Mouse (Mus musculus): Measurements from ENCODE around the gene Slc35e4. TPM values are rescaled to one million over a fixed set of nuclear protein-coding genes. Genes with fewer than 3 reads are reported as not detected.
A peak's percentile ranks its signal among the peaks of the same experiment; 100 is the strongest.

The Slc35e4 gene
- polyA plus RNA-seq, 1 experiment from 2014 or later, result 2.0 TPM

GRCm38 (mm10) chr11:3946386-3946785, 31.9 kb upstream of the Slc35e4 start:
- Histone ChIP-seq H3K4me2 (ENCODE audit: low read depth, low read length) (no peak overlapping the region), H3K4me1 (ENCODE audit: control insufficient read depth, insufficient read depth, low read length) (no peaks in the 10 kb centered on the region), H3K9me3 (replicated peaks; ENCODE audit: control insufficient read depth, low read length) (no peaks in the 10 kb centered on the region), H3K4me3 (ENCODE audit: low read depth, low read length) (no peak overlapping the region), H3K9ac (replicated peaks; ENCODE audit: low read length) (no peak overlapping the region), H3K36me3 (replicated peaks; ENCODE audit: control insufficient read depth, insufficient read depth, low read depth, low read length) (no peaks in the 10 kb centered on the region), H3K27me3 (ENCODE audit: control insufficient read depth, insufficient read depth, low read length) (no peaks in the 10 kb centered on the region), H3K27ac (replicated peaks; ENCODE audit: low read depth, low read length) (no peak overlapping the region)
- DNase-seq (ENCODE audit: low spot score) (no peak), ATAC-seq (replicated peaks; ENCODE audit: insufficient number of reproducible peaks, low FRiP score, low TSS enrichment, low read depth) (no peak)
- 21% methylated on average over 1 of the region's 1 CpGs for WGBS

DNA sequence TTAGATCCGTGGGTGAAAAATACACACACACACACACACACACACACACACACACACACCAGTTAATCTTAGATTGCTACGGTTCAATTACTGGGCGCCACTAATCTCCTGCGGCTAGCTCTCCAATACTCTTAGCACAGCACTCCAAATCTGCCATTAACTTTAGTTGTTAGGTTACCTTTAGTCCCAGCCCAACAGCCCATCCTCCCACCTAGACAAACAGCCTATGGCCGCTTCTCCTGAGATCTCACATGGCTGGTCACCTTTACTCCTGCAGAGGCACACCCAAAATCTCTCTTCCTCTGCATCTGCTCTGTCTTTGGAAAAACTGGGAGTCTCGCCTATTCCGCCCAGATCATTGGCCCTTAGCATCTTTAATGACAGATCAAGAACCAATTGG, 26.9 kb upstream of the Slc35e4 start:
- WGBS, result 90% methylated on average over 7 of the region's 7 CpGs
- Histone ChIP-seq H3K4me3 (ENCODE audit: low read depth, low read length) (no peak overlapping the region), H3K9ac (replicated peaks; ENCODE audit: low read length) (no peak overlapping the region), H3K9me3 (replicated peaks; ENCODE audit: control insufficient read depth, low read length) (no peaks in the 10 kb centered on the region), H3K27ac (replicated peaks; ENCODE audit: low read depth, low read length) (no peak overlapping the region), H3K4me1 (ENCODE audit: control insufficient read depth, insufficient read depth, low read length) (no peaks in the 10 kb centered on the region), H3K4me2 (ENCODE audit: low read depth, low read length) (no peak overlapping the region), H3K27me3 (ENCODE audit: control insufficient read depth, insufficient read depth, low read length) (no peaks in the 10 kb centered on the region), H3K36me3 (replicated peaks; ENCODE audit: control insufficient read depth, insufficient read depth, low read depth, low read length) (no peaks in the 10 kb centered on the region)
- no peak for DNase-seq (ENCODE audit: low spot score)
- no peak for ATAC-seq (replicated peaks; ENCODE audit: insufficient number of reproducible peaks, low FRiP score, low TSS enrichment, low read depth)

DNA sequence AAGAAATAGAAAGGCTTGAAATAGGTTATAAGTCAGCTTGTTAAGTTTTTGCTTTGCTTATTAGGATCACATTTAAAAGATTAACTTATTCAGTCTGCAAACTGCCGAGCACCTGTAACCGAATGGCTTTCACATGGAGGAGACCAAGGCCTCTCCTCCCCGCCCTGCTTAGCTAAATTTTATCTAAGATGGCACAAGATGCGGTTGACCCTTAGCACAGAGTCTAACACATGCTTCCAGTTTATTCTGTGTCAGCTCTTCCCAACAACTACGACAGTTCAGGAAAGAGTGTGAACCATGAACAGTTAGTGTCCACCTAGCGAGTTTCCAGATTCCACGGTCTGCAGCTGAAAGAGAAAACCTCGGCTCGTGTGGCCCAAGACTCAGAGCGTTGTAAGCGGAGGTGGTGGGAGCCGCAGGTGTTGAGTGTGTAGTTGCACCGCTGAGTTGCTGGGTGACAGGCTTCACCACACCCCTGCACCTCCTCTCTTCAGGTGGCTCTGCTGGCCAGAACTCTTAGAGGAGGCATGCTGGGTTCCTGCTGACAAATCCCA, 22.9 kb upstream of the Slc35e4 start:
- Histone ChIP-seq H3K4me3 (ENCODE audit: low read depth, low read length) (no peak overlapping the region), H3K4me2 (ENCODE audit: low read depth, low read length) (no peak overlapping the region), H3K36me3 (replicated peaks; ENCODE audit: control insufficient read depth, insufficient read depth, low read depth, low read length) (no peaks in the 10 kb centered on the region), H3K4me1 (ENCODE audit: control insufficient read depth, insufficient read depth, low read length) (no peaks in the 10 kb centered on the region), H3K9me3 (replicated peaks; ENCODE audit: control insufficient read depth, low read length) (no peaks in the 10 kb centered on the region), H3K27ac (replicated peaks; ENCODE audit: low read depth, low read length) (no peak overlapping the region), H3K27me3 (ENCODE audit: control insufficient read depth, insufficient read depth, low read length) (no peaks in the 10 kb centered on the region), H3K9ac (replicated peaks; ENCODE audit: low read length) (no peak overlapping the region)
- WGBS, result 78% methylated on average over 13 of the region's 13 CpGs
- ATAC-seq (replicated peaks; ENCODE audit: insufficient number of reproducible peaks, low FRiP score, low TSS enrichment, low read depth), result no peak
- no peak for DNase-seq (ENCODE audit: low spot score)

- WGBS, result 90% methylated on average over 3 of the region's 3 CpGs
- H3K4me1 ChIP-seq (ENCODE audit: control insufficient read depth, insufficient read depth, low read length), result no peaks in the 10 kb centered on the region
- no peak for DNase-seq (ENCODE audit: low spot score)
- H3K9ac ChIP-seq (replicated peaks; ENCODE audit: low read length), result no peak overlapping the region
- H3K27ac ChIP-seq (replicated peaks; ENCODE audit: low read depth, low read length), result no peak overlapping the region
- H3K4me3 ChIP-seq (ENCODE audit: low read depth, low read length), result no peak overlapping the region
- no peaks in the 10 kb centered on the region for H3K27me3 ChIP-seq (ENCODE audit: control insufficient read depth, insufficient read depth, low read length)
- ATAC-seq (replicated peaks; ENCODE audit: insufficient number of reproducible peaks, low FRiP score, low TSS enrichment, low read depth), result no peak
- no peaks in the 10 kb centered on the region for H3K36me3 ChIP-seq (replicated peaks; ENCODE audit: control insufficient read depth, insufficient read depth, low read depth, low read length)
- H3K4me2 ChIP-seq (ENCODE audit: low read depth, low read length), result no peak overlapping the region
- H3K9me3 ChIP-seq (replicated peaks; ENCODE audit: control insufficient read depth, low read length), result no peaks in the 10 kb centered on the region
These were observed 21.9 kb upstream of the Slc35e4 start for GRCm38 (mm10) chr11:3936318-3936717.

GRCm38 (mm10) chr11:3935135-3935534, 20.7 kb upstream of the Slc35e4 start:
- H3K36me3 ChIP-seq (replicated peaks; ENCODE audit: control insufficient read depth, insufficient read depth, low read depth, low read length), result no peaks in the 10 kb centered on the region
- no peak overlapping the region for H3K4me3 ChIP-seq (ENCODE audit: low read depth, low read length)
- ATAC-seq (replicated peaks; ENCODE audit: insufficient number of reproducible peaks, low FRiP score, low TSS enrichment, low read depth) (no peak), DNase-seq (ENCODE audit: low spot score) (no peak)
- no peaks in the 10 kb centered on the region for H3K4me1 ChIP-seq (ENCODE audit: control insufficient read depth, insufficient read depth, low read length)
- H3K9ac ChIP-seq (replicated peaks; ENCODE audit: low read length), result no peak overlapping the region
- no peak overlapping the region for H3K27ac ChIP-seq (replicated peaks; ENCODE audit: low read depth, low read length)
- no peaks in the 10 kb centered on the region for H3K9me3 ChIP-seq (replicated peaks; ENCODE audit: control insufficient read depth, low read length)
- no peaks in the 10 kb centered on the region for H3K27me3 ChIP-seq (ENCODE audit: control insufficient read depth, insufficient read depth, low read length)
- 73% methylated on average over 4 of the region's 4 CpGs for WGBS
- H3K4me2 ChIP-seq (ENCODE audit: low read depth, low read length), result no peak overlapping the region

DNA sequence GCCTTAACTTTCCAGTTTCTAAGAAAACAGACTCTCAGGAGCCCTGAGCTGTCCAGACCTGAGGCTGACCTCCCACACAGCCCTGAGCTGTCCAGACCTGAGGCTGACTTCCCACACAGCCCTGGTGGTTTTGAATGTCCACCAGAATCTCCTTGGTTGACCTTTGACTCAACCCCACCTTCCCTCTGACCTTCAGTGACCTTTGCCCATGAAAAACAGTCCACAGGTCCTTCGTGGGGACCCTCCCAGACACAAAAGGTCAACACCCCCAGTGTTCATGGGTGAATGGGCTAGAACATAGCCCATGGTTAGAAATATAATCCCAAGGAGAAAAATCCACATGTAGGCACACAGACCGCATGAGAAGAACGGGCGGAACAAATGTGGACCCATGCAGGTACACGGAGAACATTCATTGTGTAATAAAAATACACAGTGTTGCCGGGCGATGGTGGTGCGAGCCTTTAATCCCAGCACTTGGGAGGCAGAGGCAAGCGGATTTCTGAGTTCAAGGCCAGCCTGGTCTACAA, 19.4 kb upstream of the Slc35e4 start:
- no peak overlapping the region for H3K4me2 ChIP-seq (ENCODE audit: low read depth, low read length)
- H3K9me3 ChIP-seq (replicated peaks; ENCODE audit: control insufficient read depth, low read length), result no peaks in the 10 kb centered on the region
- H3K27ac ChIP-seq (replicated peaks; ENCODE audit: low read depth, low read length), result no peak overlapping the region
- no peak overlapping the region for H3K4me3 ChIP-seq (ENCODE audit: low read depth, low read length)
- no peaks in the 10 kb centered on the region for H3K27me3 ChIP-seq (ENCODE audit: control insufficient read depth, insufficient read depth, low read length)
- WGBS, result 83% methylated on average over 9 of the region's 9 CpGs
- no peaks in the 10 kb centered on the region for H3K4me1 ChIP-seq (ENCODE audit: control insufficient read depth, insufficient read depth, low read length)
- H3K36me3 ChIP-seq (replicated peaks; ENCODE audit: control insufficient read depth, insufficient read depth, low read depth, low read length), result no peaks in the 10 kb centered on the region
- H3K9ac ChIP-seq (replicated peaks; ENCODE audit: low read length), result no peak overlapping the region
- DNase-seq (ENCODE audit: low spot score) (no peak), ATAC-seq (replicated peaks; ENCODE audit: insufficient number of reproducible peaks, low FRiP score, low TSS enrichment, low read depth) (no peak)

- Histone ChIP-seq H3K9me3 (replicated peaks; ENCODE audit: control insufficient read depth, low read length) (no peaks in the 10 kb centered on the region), H3K36me3 (replicated peaks; ENCODE audit: control insufficient read depth, insufficient read depth, low read depth, low read length) (no peaks in the 10 kb centered on the region), H3K27me3 (ENCODE audit: control insufficient read depth, insufficient read depth, low read length) (no peaks in the 10 kb centered on the region), H3K27ac (replicated peaks; ENCODE audit: low read depth, low read length) (no peak within 1 kb of the TSS), H3K4me2 (ENCODE audit: low read depth, low read length) (peak within 1 kb of the TSS; percentile 52), H3K9ac (replicated peaks; ENCODE audit: low read length) (peak within 1 kb of the TSS; percentile 47), H3K4me1 (ENCODE audit: control insufficient read depth, insufficient read depth, low read length) (no peaks in the 10 kb centered on the region), H3K4me3 (ENCODE audit: low read depth, low read length) (peak within 1 kb of the TSS; percentile 53)
- peak; percentile 72 for ATAC-seq (replicated peaks; ENCODE audit: insufficient number of reproducible peaks, low FRiP score, low TSS enrichment, low read depth)
- WGBS, result under 1% methylated on average over 25 of the region's 26 CpGs
- peak; percentile 91 for DNase-seq (ENCODE audit: low spot score)
These were observed 17.2 kb upstream of the Slc35e4 start, which contains the start of gene Tcn2 for GRCm38 (mm10) chr11:3931511-3932211. Gene Tcn2 (minus strand): TSS chr11:3932159.

GRCm38 (mm10) chr11:3930931-3931330, 16.5 kb upstream of the Slc35e4 start:
- DNase-seq (ENCODE audit: low spot score), result no peak
- Histone ChIP-seq H3K27me3 (ENCODE audit: control insufficient read depth, insufficient read depth, low read length) (no peaks in the 10 kb centered on the region), H3K4me3 (ENCODE audit: low read depth, low read length) (peak overlapping the region; percentile 53), H3K27ac (replicated peaks; ENCODE audit: low read depth, low read length) (no peak overlapping the region), H3K9me3 (replicated peaks; ENCODE audit: control insufficient read depth, low read length) (no peaks in the 10 kb centered on the region), H3K36me3 (replicated peaks; ENCODE audit: control insufficient read depth, insufficient read depth, low read depth, low read length) (no peaks in the 10 kb centered on the region), H3K9ac (replicated peaks; ENCODE audit: low read length) (no peak overlapping the region), H3K4me1 (ENCODE audit: control insufficient read depth, insufficient read depth, low read length) (no peaks in the 10 kb centered on the region), H3K4me2 (ENCODE audit: low read depth, low read length) (peak overlapping the region; percentile 52)
- no peak for ATAC-seq (replicated peaks; ENCODE audit: insufficient number of reproducible peaks, low FRiP score, low TSS enrichment, low read depth)
- 31% methylated on average over 6 of the region's 6 CpGs for WGBS

Measured in embryonic facial prominence, embryonic 11.5 days (tissue).